Mouse (Mus musculus): ENCODE data around the gene Jmjd1c.

Jmjd1c gene

GRCm38 (mm10) chr10:67126859-67127758 is 31.2 kb downstream of the Jmjd1c start:
- DNase-seq (ENCODE audit: low read depth, low spot score) = no peak

GRCm38 (mm10) chr10:67129531-67129930 is 33.6 kb downstream of the Jmjd1c start:
- no peak for DNase-seq (ENCODE audit: low read depth, low spot score)

- no peak for DNase-seq (ENCODE audit: low read depth, low spot score)
Measured at GRCm38 (mm10) chr10:67131709-67132108, 35.8 kb downstream of the Jmjd1c start.

GRCm38 (mm10) chr10:67134322-67134721 is 38.4 kb downstream of the Jmjd1c start:
- DNase-seq (ENCODE audit: low read depth, low spot score) = no peak

GRCm38 (mm10) chr10:67137437-67137836 is 41.5 kb downstream of the Jmjd1c start:
- DNase-seq (ENCODE audit: low read depth, low spot score) = no peak

GRCm38 (mm10) chr10:67143661-67144060 is 47.7 kb downstream of the Jmjd1c start:
- DNase-seq (ENCODE audit: low read depth, low spot score) = no peak

GRCm38 (mm10) chr10:67144269-67144668 is 48.3 kb downstream of the Jmjd1c start:
- DNase-seq (ENCODE audit: low read depth, low spot score) = no peak

- no peak for DNase-seq (ENCODE audit: low read depth, low spot score)
Measured at GRCm38 (mm10) chr10:67145623-67146022, 49.7 kb downstream of the Jmjd1c start.

- no peak for DNase-seq (ENCODE audit: low read depth, low spot score)
Measured at GRCm38 (mm10) chr10:67151766-67152165, 55.8 kb downstream of the Jmjd1c start.

- no peak for DNase-seq (ENCODE audit: low read depth, low spot score)
Measured at GRCm38 (mm10) chr10:67154647-67155046, 58.7 kb downstream of the Jmjd1c start.

- no peak for DNase-seq (ENCODE audit: low read depth, low spot score)
Measured at GRCm38 (mm10) chr10:67174049-67174448, 78.1 kb downstream of the Jmjd1c start.

GRCm38 (mm10) chr10:67176031-67176430 is 80.1 kb downstream of the Jmjd1c start:
- no peak for DNase-seq (ENCODE audit: low read depth, low spot score)

- no peak for DNase-seq (ENCODE audit: low read depth, low spot score)
Measured at GRCm38 (mm10) chr10:67176932-67177331, 81.0 kb downstream of the Jmjd1c start.

GRCm38 (mm10) chr10:67177410-67177809 is 81.5 kb downstream of the Jmjd1c start:
- DNase-seq (ENCODE audit: low read depth, low spot score) = no peak

- DNase-seq (ENCODE audit: low read depth, low spot score) = no peak
Measured at GRCm38 (mm10) chr10:67180021-67180420, 84.1 kb downstream of the Jmjd1c start.

GRCm38 (mm10) chr10:67180799-67181198 is 84.9 kb downstream of the Jmjd1c start:
- DNase-seq (ENCODE audit: low read depth, low spot score) = no peak

GRCm38 (mm10) chr10:67182651-67183050 is 86.7 kb downstream of the Jmjd1c start:
- DNase-seq (ENCODE audit: low read depth, low spot score) = no peak

GRCm38 (mm10) chr10:67183086-67183485 is 87.2 kb downstream of the Jmjd1c start:
- no peak for DNase-seq (ENCODE audit: low read depth, low spot score)

GRCm38 (mm10) chr10:67184441-67185070 is 88.6 kb downstream of the Jmjd1c start:
- no peak for DNase-seq (ENCODE audit: low read depth, low spot score)

- peak; percentile 89 for DNase-seq (ENCODE audit: low read depth, low spot score)
Measured at GRCm38 (mm10) chr10:67185491-67186081, 89.7 kb downstream of the Jmjd1c start.

- no peak for DNase-seq (ENCODE audit: low read depth, low spot score)
Measured at GRCm38 (mm10) chr10:67186489-67186888, 90.6 kb downstream of the Jmjd1c start.

- no peak for DNase-seq (ENCODE audit: low read depth, low spot score)
Measured at GRCm38 (mm10) chr10:67187001-67187453, 91.1 kb downstream of the Jmjd1c start.

Data from telencephalon, adult 2 months (tissue).